Mouse (Mus musculus): ENCODE results near the gene Notch2.
A peak's percentile ranks its signal among the peaks of the same experiment; 100 is the strongest.
"Not testable (repeated sequence)": the region's sequence is repeated elsewhere in the genome, so short reads cannot be mapped to it uniquely, and the experiment has no call there.

The Notch2 gene

GRCm38 (mm10) chr3:98096981-98097380, 83.7 kb downstream of the Notch2 start:
- no peak for DNase-seq (ENCODE audit: low read depth, low spot score)

GRCm38 (mm10) chr3:98098676-98099075, 85.3 kb downstream of the Notch2 start:
- no peak for DNase-seq (ENCODE audit: low read depth, low spot score)

- no peak for DNase-seq (ENCODE audit: low read depth, low spot score)
Observed at GRCm38 (mm10) chr3:98099287-98099686, 86.0 kb downstream of the Notch2 start.

- no peak for DNase-seq (ENCODE audit: low read depth, low spot score)
Observed at GRCm38 (mm10) chr3:98101541-98101940, 88.2 kb downstream of the Notch2 start.

- DNase-seq (ENCODE audit: low read depth, low spot score) = peak; percentile 65
Observed at GRCm38 (mm10) chr3:98104851-98105471, 91.6 kb downstream of the Notch2 start.

- DNase-seq (ENCODE audit: low read depth, low spot score) = no peak
Observed at GRCm38 (mm10) chr3:98105496-98105895, 92.2 kb downstream of the Notch2 start.

- DNase-seq (ENCODE audit: low read depth, low spot score) = no peak
Observed at GRCm38 (mm10) chr3:98106115-98106514, 92.8 kb downstream of the Notch2 start.

- peak; percentile 44 for DNase-seq (ENCODE audit: low read depth, low spot score)
Observed at GRCm38 (mm10) chr3:98106590-98107313, 93.4 kb downstream of the Notch2 start.

- no peak for DNase-seq (ENCODE audit: low read depth, low spot score)
Observed at GRCm38 (mm10) chr3:98108416-98108815, 95.1 kb downstream of the Notch2 start.

- DNase-seq (ENCODE audit: low read depth, low spot score) = no peak
Observed at GRCm38 (mm10) chr3:98108866-98109265, 95.5 kb downstream of the Notch2 start.

GRCm38 (mm10) chr3:98110610-98111009, 97.3 kb downstream of the Notch2 start:
- DNase-seq (ENCODE audit: low read depth, low spot score) = no peak

GRCm38 (mm10) chr3:98118252-98118651, 104.9 kb downstream of the Notch2 start:
- DNase-seq (ENCODE audit: low read depth, low spot score) = no peak

GRCm38 (mm10) chr3:98119338-98119737, 106.0 kb downstream of the Notch2 start:
- DNase-seq (ENCODE audit: low read depth, low spot score) = no peak

- DNase-seq (ENCODE audit: low read depth, low spot score) = peak; percentile 69
Observed at GRCm38 (mm10) chr3:98120884-98121283, 107.6 kb downstream of the Notch2 start.

- DNase-seq (ENCODE audit: low read depth, low spot score) = no peak
Observed at GRCm38 (mm10) chr3:98127775-98128174, 114.4 kb downstream of the Notch2 start.

- no peak for DNase-seq (ENCODE audit: low read depth, low spot score)
Observed at GRCm38 (mm10) chr3:98128716-98129115, 115.4 kb downstream of the Notch2 start.

GRCm38 (mm10) chr3:98132140-98132539, 118.8 kb downstream of the Notch2 start:
- not testable (repeated sequence) for DNase-seq (ENCODE audit: low read depth, low spot score)

- no peak for DNase-seq (ENCODE audit: low read depth, low spot score)
Observed at GRCm38 (mm10) chr3:98132636-98133035, 119.3 kb downstream of the Notch2 start.

GRCm38 (mm10) chr3:98141456-98141855, 128.1 kb downstream of the Notch2 start:
- no peak for DNase-seq (ENCODE audit: low read depth, low spot score)

GRCm38 (mm10) chr3:98142862-98143261, 129.5 kb downstream of the Notch2 start:
- DNase-seq (ENCODE audit: low read depth, low spot score) = no peak

- no peak for DNase-seq (ENCODE audit: low read depth, low spot score)
Observed at GRCm38 (mm10) chr3:98145204-98145603, 131.9 kb downstream of the Notch2 start.

GRCm38 (mm10) chr3:98146471-98147410, 133.4 kb downstream of the Notch2 start:
- DNase-seq (ENCODE audit: low read depth, low spot score) = no peak

All from mesoderm, embryonic 11.5 days (tissue).